Comparison of ENCODE assay signal across 16 mouse cellular contexts in genomic region chr8:98613834-98614428, GRCm38 (mm10).
DNase-seq lines count a peak whose midpoint lies in the region; ATAC-seq and TF ChIP-seq lines count a peak whose summit lies in the region.
"Had no signal": no experiment of that assay in that cellular context is flagged by ENCODE, and none has a peak within 500 bp of the region (broad histone marks: within the 10 kb centered on the region; RNA-seq: fewer than 3 reads in every experiment).

No protein-coding gene starts in this region.

- WGBS in hindbrain, embryonic 16.5 days: 83% methylated on average over 4 of the region's 4 CpGs
- WGBS in hindbrain, embryonic 10.5 days: 86% methylated on average over 4 of the region's 4 CpGs
- WGBS in intestine, embryonic 15.5 days: 82% methylated on average over 4 of the region's 4 CpGs

- H3K9ac ChIP-seq in hindbrain, embryonic 16.5 days (ENCODE audit: low read depth, low read length): no peak overlapping the region
- H3K9ac ChIP-seq in intestine, embryonic 15.5 days: no peak overlapping the region
- H3K9ac ChIP-seq: liver, embryonic 12.5 days; midbrain, embryonic 13.5 days; neural tube, embryonic 13.5 days had no signal

- H3K4me1 ChIP-seq in hindbrain, embryonic 16.5 days (ENCODE audit: control insufficient read depth, insufficient read depth, low read depth, low read length): no peaks in the 10 kb centered on the region
- no peaks in the 10 kb centered on the region for H3K4me1 ChIP-seq in hindbrain, embryonic 10.5 days (replicated peaks)
- H3K4me1 ChIP-seq in intestine, embryonic 15.5 days (replicated peaks): no peaks in the 10 kb centered on the region
- H3K4me1 ChIP-seq: forebrain, embryonic 10.5 days; liver, embryonic 12.5 days; midbrain, embryonic 13.5 days; neural tube, embryonic 13.5 days had no signal

- no peak overlapping the region for H3K4me3 ChIP-seq in hindbrain, embryonic 16.5 days (ENCODE audit: low read length)
- H3K4me3 ChIP-seq in hindbrain, embryonic 10.5 days: no peak overlapping the region
- no peak overlapping the region for H3K4me3 ChIP-seq in left cerebral cortex, adult 2 months
- H3K4me3 ChIP-seq in intestine, embryonic 15.5 days (replicated peaks): no peak overlapping the region
- H3K4me3 ChIP-seq: forebrain, embryonic 10.5 days; liver, embryonic 12.5 days; midbrain, embryonic 13.5 days; neural tube, embryonic 13.5 days had no signal

- no peaks in the 10 kb centered on the region for H3K36me3 ChIP-seq in hindbrain, embryonic 16.5 days (ENCODE audit: control insufficient read depth, insufficient read depth, low read length)
- no peaks in the 10 kb centered on the region for H3K36me3 ChIP-seq in hindbrain, embryonic 10.5 days
- no peaks in the 10 kb centered on the region for H3K36me3 ChIP-seq in intestine, embryonic 15.5 days
- H3K36me3 ChIP-seq: forebrain, embryonic 10.5 days; G1E; liver, embryonic 12.5 days; midbrain, embryonic 13.5 days; neural tube, embryonic 13.5 days had no signal

- no peak overlapping the region for H3K4me2 ChIP-seq in hindbrain, embryonic 16.5 days (ENCODE audit: low read length)
- no peak overlapping the region for H3K4me2 ChIP-seq in intestine, embryonic 15.5 days (replicated peaks)
- H3K4me2 ChIP-seq: liver, embryonic 12.5 days; midbrain, embryonic 13.5 days; neural tube, embryonic 13.5 days had no signal

- intact Hi-C loops in left cerebral cortex, adult 2 months (cut with DNase I): no loop called here

- DNase-seq in hindbrain, embryonic 10.5 days (ENCODE audit: low spot score): no peak
- peak; percentile 87 for DNase-seq in cerebellum, adult 9-10 months
- DNase-seq in left cerebral cortex, adult 2 months (ENCODE audit: extremely low spot score in 1 of 2, low spot score in 2 of 2): peak; percentile 8 to 43
- peak; percentile 23 to 66 for DNase-seq in right cerebral cortex, postnatal 36 days (ENCODE audit: low spot score in 2 of 2)
- no peak for DNase-seq in gastrocnemius, postnatal 25 days
- DNase-seq in heart, adult 18-20 months: no peak
- DNase-seq: B cell, adult 2 months; heart, postnatal 14 days had no signal

- ATAC-seq in hindbrain, embryonic 16.5 days: peak; percentile 83
- ATAC-seq in intestine, embryonic 15.5 days: no peak
- ATAC-seq: intestine, postnatal 0 days; liver, embryonic 12.5 days; midbrain, embryonic 13.5 days had no signal

- H3K9me3 ChIP-seq in hindbrain, embryonic 16.5 days (ENCODE audit: control insufficient read depth, low read length): no peaks in the 10 kb centered on the region
- H3K9me3 ChIP-seq in hindbrain, embryonic 10.5 days: no peaks in the 10 kb centered on the region
- H3K9me3 ChIP-seq in intestine, embryonic 15.5 days: no peaks in the 10 kb centered on the region
- H3K9me3 ChIP-seq: forebrain, embryonic 10.5 days; G1E; liver, embryonic 12.5 days; midbrain, embryonic 13.5 days; neural tube, embryonic 13.5 days had no signal

- peak; percentile 21 for TF ChIP-seq CTCF in left cerebral cortex, adult 2 months (IDR thresholded peaks at IDR 0.05)

- no peak overlapping the region for H3K27ac ChIP-seq in hindbrain, embryonic 16.5 days (ENCODE audit: low read depth, low read length)
- no peak overlapping the region for H3K27ac ChIP-seq in hindbrain, embryonic 10.5 days
- no peak overlapping the region for H3K27ac ChIP-seq in left cerebral cortex, adult 2 months
- H3K27ac ChIP-seq in intestine, embryonic 15.5 days: no peak overlapping the region
- H3K27ac ChIP-seq: forebrain, embryonic 10.5 days; liver, embryonic 12.5 days; midbrain, embryonic 13.5 days; neural tube, embryonic 13.5 days had no signal

- no peaks in the 10 kb centered on the region for H3K27me3 ChIP-seq in hindbrain, embryonic 16.5 days (replicated peaks; ENCODE audit: control insufficient read depth, insufficient read depth, low read length)
- no peaks in the 10 kb centered on the region for H3K27me3 ChIP-seq in hindbrain, embryonic 10.5 days (ENCODE audit: insufficient read depth, poor library complexity, severe bottlenecking)
- H3K27me3 ChIP-seq in intestine, embryonic 15.5 days (replicated peaks): no peaks in the 10 kb centered on the region
- H3K27me3 ChIP-seq: liver, embryonic 12.5 days; midbrain, embryonic 13.5 days; neural tube, embryonic 13.5 days had no signal

Comparison
In these comparisons a context has a peak if more than half of its experiments do, and no peak if none do; other contexts are left out.
1. DNase-seq: peak in cerebellum, adult 9-10 months (single experiment), left cerebral cortex, adult 2 months (2 of 2) and right cerebral cortex, postnatal 36 days (2 of 2); none in hindbrain, embryonic 10.5 days (single experiment), gastrocnemius, postnatal 25 days (single experiment) and heart, adult 18-20 months (0 of 2).